Mouse (Mus musculus): Measurements from ENCODE around the gene Tbc1d10c. TPM values are rescaled to one million over a fixed set of nuclear protein-coding genes. Genes with fewer than 3 reads are reported as not detected.
"Not testable (repeated sequence)": the region's sequence is repeated elsewhere in the genome, so short reads cannot be mapped to it uniquely, and the experiment has no call there.

The Tbc1d10c gene
- total RNA-seq, 2 experiments from 2014 or later: 1.5 to 1.9 TPM

DNA sequence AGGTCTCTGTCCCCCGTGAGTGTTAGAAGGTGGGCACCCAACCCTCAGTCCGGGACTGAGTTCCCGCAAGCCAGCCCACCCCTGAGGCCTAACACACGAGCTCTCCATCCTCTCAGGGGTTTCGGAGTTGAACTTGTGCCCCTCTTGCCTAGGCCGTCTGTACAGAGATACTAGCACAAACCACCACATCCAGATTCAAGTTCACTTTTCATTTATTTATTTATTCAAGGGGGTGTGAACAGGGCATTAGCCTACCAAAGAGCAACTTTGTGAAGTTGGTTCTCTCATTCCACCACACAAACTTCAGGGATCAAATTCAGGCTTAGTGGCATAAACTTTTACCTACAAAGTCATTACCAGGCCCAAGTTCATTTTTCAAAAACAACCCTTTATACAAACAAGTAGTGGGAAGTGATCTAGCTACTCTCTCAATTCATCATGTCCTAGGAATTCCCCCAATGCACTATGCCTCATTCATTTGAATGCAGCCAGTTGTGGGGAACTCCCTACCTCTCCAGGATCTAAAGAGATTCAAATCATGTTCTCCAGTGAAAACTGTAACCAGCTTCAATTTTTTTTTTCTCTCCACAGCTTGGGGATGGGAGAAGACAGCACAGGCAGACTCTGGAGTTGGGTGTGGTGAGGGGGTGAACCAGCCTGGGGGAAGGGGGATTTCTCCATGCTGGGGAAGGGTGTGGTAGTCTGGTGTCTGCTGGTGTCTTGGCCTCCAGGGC, 55.7 kb downstream of the Tbc1d10c start:
- DNase-seq (ENCODE audit: low spot score in 2 of 2); intact Hi-C loops (cut with DNase I): not testable (repeated sequence)

DNA sequence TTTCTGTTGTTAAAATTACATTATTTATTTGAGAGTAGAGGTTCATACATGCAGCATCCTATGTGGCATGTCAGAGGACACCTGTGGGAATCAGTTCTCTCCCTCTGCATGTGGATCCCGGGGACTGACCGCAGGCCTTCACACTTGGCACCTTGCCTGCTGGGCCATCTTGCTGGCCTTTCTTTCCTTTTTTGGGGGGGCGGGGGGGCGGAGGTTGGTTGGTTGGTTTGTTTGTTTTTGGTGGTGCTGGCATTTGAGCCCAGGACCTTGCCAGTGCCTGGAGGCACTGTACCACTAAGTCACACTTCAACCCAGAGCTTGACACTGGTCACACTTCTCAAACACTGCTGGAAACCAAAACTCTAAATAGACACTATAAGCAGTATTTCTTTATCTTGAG, 56.7 kb downstream of the Tbc1d10c start:
- intact Hi-C loops (cut with DNase I): no loop called here
- DNase-seq (ENCODE audit: low spot score in 2 of 2): no peak

Small RNA genes lying within 50 kb of the gene (microRNA-seq; reads per million reads assigned to microRNA genes)
- gene Gm26115: not detected

Other genes starting within 250 kb of the Tbc1d10c start
- under 1 TPM in 1 of 2 experiments, not detected in 1; 0.27 TPM for gene Aldh3b3, start 232.6 kb downstream of the Tbc1d10c start, total RNA-seq (2021)
- 1 to 10 TPM; 1.0 to 1.4 TPM for gene Aldh3b2, start 219.0 kb downstream of the Tbc1d10c start, total RNA-seq (2021)
- gene Acy3, start 204.7 kb downstream of the Tbc1d10c start, total RNA-seq (2021): 1 to 10 TPM; 2.0 to 2.7 TPM
- gene Tbx10, start 198.5 kb downstream of the Tbc1d10c start, total RNA-seq (2021): not detected
- gene Nudt8, start 190.7 kb downstream of the Tbc1d10c start, total RNA-seq (2021): 10 to 100 TPM in 1 of 2 experiments, 1 to 10 TPM in 1; 8.8 to 13.3 TPM
- 1 to 10 TPM; 1.2 to 1.8 TPM for gene Gm49405, start 190.7 kb downstream of the Tbc1d10c start, total RNA-seq (2021)
- gene Doc2g, start 188.0 kb downstream of the Tbc1d10c start, total RNA-seq (2021): 1 to 10 TPM; 2.7 to 6.8 TPM
- gene Ndufv1, start 178.5 kb downstream of the Tbc1d10c start, total RNA-seq (2021): 100 to 1,000 TPM; 226 to 259 TPM
- gene Gstp1, start 153.3 kb downstream of the Tbc1d10c start, total RNA-seq (2021): 100 to 1,000 TPM; 301 to 332 TPM
- 10 to 100 TPM; 33.9 to 45.2 TPM for gene Gstp2, start 145.3 kb downstream of the Tbc1d10c start, total RNA-seq (2021)
- gene Gstp3, start 131.7 kb downstream of the Tbc1d10c start, total RNA-seq (2021): not detected
- gene Cabp2, start 109.7 kb downstream of the Tbc1d10c start, total RNA-seq (2021): not detected
- 10 to 100 TPM; 28.8 to 34.1 TPM for gene Cdk2ap2, start 94.1 kb downstream of the Tbc1d10c start, total RNA-seq (2021)
- gene Pitpnm1, start 91.3 kb downstream of the Tbc1d10c start, total RNA-seq (2021): 100 to 1,000 TPM; 202 to 203 TPM
- gene Aip, start 65.4 kb downstream of the Tbc1d10c start, total RNA-seq (2021): 100 to 1,000 TPM; 106 to 133 TPM
- not detected for gene Gpr152, start 51.5 kb downstream of the Tbc1d10c start, total RNA-seq (2021)
- gene Cabp4, start 47.3 kb downstream of the Tbc1d10c start, total RNA-seq (2021): not detected
- gene Coro1b, start 42.7 kb downstream of the Tbc1d10c start, total RNA-seq (2021): 10 to 100 TPM; 75.7 to 81.1 TPM
- 1 to 10 TPM; 1.3 to 1.8 TPM for gene Ptprcap, start 37.7 kb downstream of the Tbc1d10c start, total RNA-seq (2021)
- 10 to 100 TPM; 27.8 to 43.1 TPM for gene Rps6kb2, start 27.9 kb downstream of the Tbc1d10c start, total RNA-seq (2021)
- gene Carns1, start 15.8 kb downstream of the Tbc1d10c start, total RNA-seq (2021): 1 to 10 TPM; 5.5 to 7.8 TPM
- 100 to 1,000 TPM; 292 to 320 TPM for gene Ppp1ca, start 781 bp upstream of the Tbc1d10c start, total RNA-seq (2021)
- gene Rad9a, start 10.4 kb upstream of the Tbc1d10c start, total RNA-seq (2021): 10 to 100 TPM in 1 of 2 experiments, 1 to 10 TPM in 1; 6.1 to 10.8 TPM
- 1 to 10 TPM in 1 of 2 experiments, under 1 TPM in 1; 0.84 to 1.2 TPM for gene Clcf1, start 23.0 kb upstream of the Tbc1d10c start, total RNA-seq (2021)
- gene AC109138.7, start 23.1 kb upstream of the Tbc1d10c start, total RNA-seq (2021): not detected
- gene Pold4, start 40.6 kb upstream of the Tbc1d10c start, total RNA-seq (2021): 10 to 100 TPM; 15.9 to 17.8 TPM
- gene Ssh3, start 77.9 kb upstream of the Tbc1d10c start, total RNA-seq (2021): 10 to 100 TPM; 41.1 to 65.6 TPM
- gene Ankrd13d, start 91.9 kb upstream of the Tbc1d10c start, total RNA-seq (2021): 10 to 100 TPM; 69.7 to 72.3 TPM
- gene Grk2, start 114.9 kb upstream of the Tbc1d10c start, total RNA-seq (2021): 100 to 1,000 TPM; 223 to 239 TPM
- 10 to 100 TPM; 66.6 to 82.6 TPM for gene Kdm2a, start 207.0 kb upstream of the Tbc1d10c start, total RNA-seq (2021)
- gene Rhod, start 248.1 kb upstream of the Tbc1d10c start, total RNA-seq (2021): under 1 TPM; 0.32 to 0.86 TPM

All from left cerebral cortex, postnatal 36 days (tissue).